Mouse (Mus musculus): ENCODE data around the gene Gm10491.

Gm10491 gene

DNA sequence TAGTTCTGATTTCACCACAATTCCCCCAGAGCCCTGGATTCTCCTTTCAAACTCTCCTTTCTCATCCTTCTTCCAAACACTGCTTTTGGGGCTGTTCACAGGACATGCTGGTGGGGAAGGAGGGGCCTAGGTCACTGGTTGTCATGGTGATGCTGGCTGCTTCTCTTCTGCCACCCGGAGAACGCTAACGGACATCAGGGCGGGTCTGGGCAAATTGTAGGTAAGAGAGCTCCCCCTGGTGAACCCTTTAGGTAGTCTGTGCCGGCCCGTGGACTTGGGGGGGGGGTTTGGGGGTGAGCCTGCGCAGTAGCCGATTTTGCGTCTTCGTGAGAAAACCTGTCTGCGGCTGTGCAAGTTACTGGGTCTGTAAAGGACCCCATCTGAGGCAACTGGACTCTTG, 27.8 kb downstream of the Gm10491 start:
- DNase-seq (ENCODE audit: low spot score in 2 of 2), result peak; percentile 46 to 51

DNA sequence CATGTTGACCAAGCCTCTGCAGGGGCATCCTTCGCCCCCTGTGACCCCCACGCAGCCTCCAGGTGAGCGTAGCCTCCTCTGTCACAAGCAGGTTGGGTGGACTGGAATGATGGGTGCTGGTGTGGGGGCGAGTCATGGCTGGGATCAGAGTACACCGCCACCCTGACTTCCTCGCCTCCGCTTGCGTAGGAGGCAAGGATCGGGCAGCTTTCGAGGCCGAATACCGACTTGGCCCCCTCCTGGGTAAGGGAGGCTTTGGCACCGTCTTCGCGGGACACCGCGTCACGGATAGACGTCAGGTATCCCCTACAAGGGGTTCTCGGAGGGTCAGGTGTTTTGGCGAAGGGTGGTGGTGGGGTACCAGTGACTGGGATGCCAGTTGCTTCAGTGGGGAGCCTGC, 29.1 kb downstream of the Gm10491 start:
- peak; percentile 26 to 37 for DNase-seq (ENCODE audit: low spot score in 2 of 2)

DNA sequence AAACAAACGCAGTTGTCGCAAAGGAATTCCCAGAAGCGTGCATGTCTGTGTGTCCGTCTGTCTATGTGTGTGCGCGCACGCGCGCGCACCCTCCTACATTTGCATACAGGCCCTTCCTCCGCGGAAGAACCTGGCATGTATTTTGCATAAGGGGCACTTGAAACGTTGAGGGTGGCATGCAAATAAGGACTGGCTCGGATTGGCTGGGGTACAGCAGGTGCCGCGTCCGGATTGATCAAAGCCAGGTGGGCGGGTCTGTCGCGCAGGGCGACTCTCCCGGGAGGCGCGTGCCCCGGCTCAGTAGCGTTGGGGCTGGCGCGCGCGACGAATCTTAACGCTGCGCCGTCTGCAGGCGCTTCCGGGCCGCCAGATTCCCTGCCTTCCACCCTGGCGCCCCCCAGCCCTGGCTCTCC, 29.6 kb downstream of the Gm10491 start, which contains the start of gene Pim2:
Gene Pim2 (plus strand): TSS at position 256 of the 413 bp plus-strand sequence.
- peak; percentile 70 to 83 for DNase-seq (ENCODE audit: low spot score in 2 of 2)

DNA sequence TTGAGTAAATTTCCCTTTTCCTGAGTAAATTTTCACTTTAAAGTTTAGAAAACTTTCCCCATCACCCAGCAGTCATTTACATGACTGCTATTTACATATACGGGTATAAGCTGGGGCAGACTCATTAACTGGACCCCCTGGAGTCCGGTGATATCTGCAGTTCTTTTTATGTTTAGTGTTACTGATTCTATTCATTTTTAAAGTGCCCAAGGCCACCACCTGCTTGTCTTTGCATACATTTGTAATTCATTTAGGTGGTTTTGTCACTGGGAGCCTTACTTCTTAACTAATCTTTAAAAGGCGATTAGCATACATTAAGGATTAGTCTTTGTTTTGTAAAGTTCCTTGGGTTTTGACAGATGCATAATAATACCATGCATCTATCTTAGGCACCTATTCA, 37.8 kb downstream of the Gm10491 start:
- no peak for DNase-seq (ENCODE audit: low spot score in 2 of 2)

DNA sequence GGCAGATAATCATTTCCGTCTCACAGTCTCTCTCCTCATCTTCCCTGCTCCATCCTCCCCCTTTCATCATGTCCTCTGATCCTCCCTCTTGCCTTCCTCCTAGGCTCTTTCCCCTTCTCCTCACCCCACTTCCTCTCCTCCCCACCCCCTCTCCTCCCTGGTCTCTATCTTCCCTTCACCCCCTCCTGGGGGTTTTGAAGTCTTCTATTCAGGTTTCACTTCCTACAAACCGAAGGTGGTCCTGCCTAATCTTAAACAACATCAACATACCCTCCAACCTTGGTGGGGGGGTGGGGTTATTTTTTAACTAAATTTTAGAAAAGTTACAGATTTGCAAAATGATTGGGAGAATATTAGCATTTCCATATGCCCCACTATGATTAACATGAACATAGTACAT, 39.1 kb downstream of the Gm10491 start:
- DNase-seq (ENCODE audit: low spot score in 2 of 2), result no peak

DNA sequence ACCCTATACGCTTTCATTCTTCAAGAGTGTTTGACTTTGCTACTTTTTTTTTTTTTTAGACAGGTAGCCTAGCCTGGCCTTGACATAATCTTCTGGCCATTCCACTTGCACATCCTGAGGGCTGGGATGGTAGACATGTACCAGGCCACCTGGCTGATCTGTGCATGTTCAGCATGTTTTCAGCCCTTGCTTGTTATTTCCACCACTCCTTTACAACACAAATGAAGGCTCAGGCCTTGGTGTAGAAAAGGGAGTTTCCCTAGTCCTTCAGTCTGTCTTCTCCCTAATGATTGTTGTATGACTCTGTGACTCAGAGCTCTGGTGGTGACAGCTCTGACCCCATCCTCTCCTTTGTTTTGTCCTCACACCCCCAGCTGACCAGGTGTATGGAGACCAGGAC, 40.5 kb downstream of the Gm10491 start:
- DNase-seq (ENCODE audit: low spot score in 2 of 2), result no peak

DNA sequence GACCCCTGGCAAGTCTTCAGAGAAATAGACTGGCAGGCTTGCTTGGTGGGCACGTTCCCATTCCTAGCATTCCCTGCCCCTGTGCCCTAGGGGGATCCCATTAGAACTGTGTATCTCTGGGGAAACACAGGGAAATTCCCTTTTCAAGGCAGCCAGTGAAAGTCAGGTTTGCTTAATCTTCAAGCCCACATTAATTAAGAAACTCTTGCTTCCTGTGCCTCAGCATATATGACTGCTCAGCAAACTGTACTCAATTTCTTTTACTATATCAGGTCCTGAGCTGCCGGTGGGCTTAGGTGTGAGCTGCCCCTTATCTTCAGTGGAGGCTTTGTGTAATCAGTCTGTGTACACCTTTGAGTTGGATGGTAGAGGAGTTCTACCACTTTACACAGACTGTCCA, 41.8 kb downstream of the Gm10491 start:
- DNase-seq (ENCODE audit: low spot score in 2 of 2), result no peak

DNA sequence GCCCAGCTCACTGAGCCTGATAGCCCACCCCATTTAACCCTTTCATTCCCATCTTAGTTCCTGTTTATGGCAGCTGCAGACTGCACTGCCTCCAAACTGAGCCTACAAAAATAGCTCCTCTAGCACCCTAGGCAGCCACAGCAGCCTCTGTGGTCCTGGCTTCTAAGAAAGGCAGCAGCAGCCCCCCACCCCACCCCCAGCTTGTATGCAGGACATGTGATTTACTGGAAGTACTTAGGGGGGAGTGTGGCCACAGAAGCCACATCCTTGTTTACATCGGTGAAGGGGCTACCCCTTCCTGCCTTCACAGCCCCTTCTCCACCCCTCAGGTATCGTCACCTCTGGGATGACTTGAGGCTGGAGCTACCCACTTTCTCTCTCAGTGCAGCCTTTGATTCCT, 42.3 kb downstream of the Gm10491 start:
- DNase-seq (ENCODE audit: low spot score in 2 of 2), result no peak

DNA sequence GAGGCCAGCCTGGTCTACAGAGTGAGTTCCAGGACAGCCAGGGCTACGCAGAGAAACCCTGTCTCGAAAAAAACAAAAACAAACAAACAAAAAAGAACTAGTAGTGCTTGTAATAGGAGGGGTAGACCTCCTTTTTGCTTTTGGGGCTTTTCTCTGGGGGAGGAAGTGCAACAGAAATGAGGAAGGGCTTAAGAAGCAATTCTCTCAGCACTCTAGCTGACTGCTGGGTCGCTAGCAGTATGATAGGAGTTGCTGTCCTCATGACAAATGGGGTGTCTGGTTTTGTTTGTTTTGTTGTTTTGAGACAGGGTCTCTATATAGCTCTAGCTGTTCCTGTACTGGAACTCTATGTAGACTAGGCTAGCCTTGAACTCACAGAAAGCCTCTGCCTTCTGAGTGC, 43.1 kb downstream of the Gm10491 start:
- no peak for DNase-seq (ENCODE audit: low spot score in 2 of 2)

DNA sequence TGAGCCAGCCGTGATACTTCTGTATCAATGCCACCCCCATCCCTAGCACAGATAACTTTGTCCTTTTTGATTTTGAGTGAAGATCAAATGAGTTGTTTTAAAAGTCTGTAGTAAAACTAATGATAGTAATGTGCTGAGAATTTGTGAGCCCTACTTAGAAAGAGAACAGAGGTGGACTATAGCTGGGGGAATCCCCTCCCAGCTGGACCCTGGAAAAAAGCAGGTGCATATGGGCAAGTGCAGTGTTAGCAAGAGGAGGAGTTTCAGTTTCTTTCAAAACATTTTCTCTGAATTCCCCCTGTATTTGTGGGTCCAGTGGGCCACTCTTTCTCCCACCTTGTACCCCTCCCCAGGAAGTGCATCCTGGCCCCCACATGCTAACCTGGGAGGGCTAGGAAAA, 44.5 kb downstream of the Gm10491 start:
- no peak for DNase-seq (ENCODE audit: low spot score in 2 of 2)

DNA sequence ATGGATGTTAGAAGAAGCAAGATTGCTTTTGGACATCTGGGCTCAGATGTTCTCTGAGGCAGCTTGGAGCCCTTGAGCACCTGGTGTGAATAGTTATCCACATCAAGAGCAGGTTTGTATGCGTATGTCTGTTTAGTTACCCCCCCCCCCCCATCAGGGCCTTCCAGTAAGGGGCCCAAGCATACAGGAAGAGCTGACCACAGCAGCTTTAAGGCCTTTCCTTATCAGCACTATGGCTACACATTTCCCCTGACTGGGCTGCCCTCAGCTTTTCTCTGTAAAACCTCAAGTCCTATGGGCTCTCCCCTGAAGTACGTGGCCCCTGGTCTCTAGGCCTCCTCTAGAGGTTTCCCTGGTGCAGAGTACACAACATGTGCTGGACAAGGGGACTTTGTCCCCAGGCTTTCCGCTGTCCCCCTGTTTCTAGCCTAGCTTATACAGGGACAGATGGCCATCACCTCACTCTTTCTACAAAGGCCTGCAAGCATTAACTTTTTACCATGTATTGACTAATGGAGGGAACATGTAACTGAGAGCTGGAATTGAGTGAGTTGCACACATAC, 48.4 kb downstream of the Gm10491 start:
- DNase-seq (ENCODE audit: low spot score in 2 of 2), result no peak

All from frontal cortex, postnatal 36 days (tissue).